Mouse (Mus musculus): ENCODE results near the gene Olfr895.

Olfr895 gene

DNA sequence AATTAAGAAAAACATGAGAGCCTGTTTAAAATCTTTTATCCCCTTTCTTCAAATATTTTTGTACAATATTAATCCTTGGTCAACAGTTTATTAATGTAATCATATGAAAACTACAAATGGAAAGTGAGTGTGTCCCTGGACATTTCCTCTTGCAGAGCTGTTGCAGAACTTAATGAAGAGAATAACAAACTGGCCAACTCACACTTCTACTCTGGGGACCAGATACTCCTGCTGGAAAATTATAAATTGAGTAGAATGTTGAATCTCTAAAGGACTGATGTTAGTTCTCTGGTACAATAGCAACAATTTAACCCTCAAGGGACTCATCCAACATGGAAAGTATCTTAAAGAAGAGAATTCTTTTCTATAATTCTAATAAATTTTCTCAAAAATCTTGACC, at the start of gene Olfr895:
Olfr895 (plus strand) TSS at position 301 of the 400 bp plus-strand sequence.
- DNase-seq = no peak

DNA sequence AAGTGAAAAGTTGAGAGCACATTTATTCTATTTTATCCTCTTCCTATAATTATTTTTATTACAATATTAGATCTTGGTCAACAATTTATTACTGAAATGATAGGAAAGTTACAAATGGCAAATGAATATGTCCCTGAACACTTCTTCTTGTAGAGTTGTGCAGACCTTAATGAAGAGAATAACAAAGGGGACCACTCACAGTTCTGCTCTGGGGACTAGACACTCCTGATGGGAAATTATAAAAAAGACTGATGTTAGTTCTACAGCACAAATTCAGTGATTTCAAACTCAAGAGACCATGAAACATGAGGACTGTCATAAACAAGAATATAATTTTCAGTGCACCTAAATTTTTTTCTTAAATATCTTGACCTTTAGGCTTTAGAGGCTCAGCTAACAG, 15.2 kb upstream of the Olfr895 start, which contains the start of gene Olfr143:
Olfr143 (plus strand) TSS at position 301 of the 400 bp plus-strand sequence.
- DNase-seq = no peak

DNA sequence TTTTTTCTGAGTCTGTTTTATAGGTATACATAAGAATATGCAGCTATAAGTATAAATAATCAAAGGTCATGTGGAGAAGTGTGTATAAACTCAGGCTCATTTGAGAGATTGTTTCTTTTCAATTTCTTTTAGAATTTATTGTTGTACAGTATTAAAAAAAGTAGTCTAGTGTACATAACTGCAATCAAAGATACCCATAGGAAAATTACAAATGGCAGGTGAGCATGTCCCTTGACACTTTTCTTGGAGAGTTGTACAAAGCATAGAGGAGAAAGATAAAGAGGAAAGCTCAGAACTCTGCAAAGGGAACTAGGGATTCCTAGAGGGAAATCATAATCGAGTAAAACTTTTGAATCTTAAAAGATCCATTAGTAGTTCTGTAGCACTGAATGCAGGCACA, 23.2 kb downstream of the Olfr895 start, which contains the start of gene Olfr896-ps1:
Olfr896-ps1 (plus strand) TSS at position 301 of the 400 bp plus-strand sequence.
- DNase-seq = no peak

Measured in kidney, postnatal 36 days (tissue).